Mouse (Mus musculus) cerebellum, adult 9-11 months (tissue): ENCODE measurements around the gene Fut2.
A peak's percentile ranks its signal among the peaks of the same experiment; 100 is the strongest.

Source experiments
- DNase-seq: peaks from one replicate; pipeline ENCODE4 v3.0.0; 2022

The Fut2 gene

GRCm38 (mm10) chr7:45702316-45702715 is 36.1 kb upstream of the Fut2 start:
- DNase-seq: peak; percentile 73

DNA sequence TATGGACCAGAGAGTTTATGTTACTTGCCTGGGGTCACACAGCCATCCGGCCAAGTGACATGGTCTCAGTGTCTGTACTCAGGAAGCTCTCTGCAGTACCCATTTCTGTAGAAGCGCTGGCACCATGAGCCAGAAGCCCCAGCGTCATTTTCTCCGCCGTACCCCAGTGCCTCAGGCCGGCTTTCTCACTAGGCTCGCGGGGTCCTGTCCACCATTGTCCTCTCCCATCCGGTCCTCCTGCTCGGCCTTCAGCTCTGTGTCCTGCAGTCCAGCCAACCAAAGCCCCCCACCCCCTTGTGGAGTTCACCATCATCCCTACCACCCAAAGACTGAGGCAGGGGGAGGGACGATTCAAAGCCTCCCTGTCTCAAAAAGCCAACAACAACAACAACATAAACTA is 35.4 kb upstream of the Fut2 start:
- DNase-seq: peak; percentile 74

DNA sequence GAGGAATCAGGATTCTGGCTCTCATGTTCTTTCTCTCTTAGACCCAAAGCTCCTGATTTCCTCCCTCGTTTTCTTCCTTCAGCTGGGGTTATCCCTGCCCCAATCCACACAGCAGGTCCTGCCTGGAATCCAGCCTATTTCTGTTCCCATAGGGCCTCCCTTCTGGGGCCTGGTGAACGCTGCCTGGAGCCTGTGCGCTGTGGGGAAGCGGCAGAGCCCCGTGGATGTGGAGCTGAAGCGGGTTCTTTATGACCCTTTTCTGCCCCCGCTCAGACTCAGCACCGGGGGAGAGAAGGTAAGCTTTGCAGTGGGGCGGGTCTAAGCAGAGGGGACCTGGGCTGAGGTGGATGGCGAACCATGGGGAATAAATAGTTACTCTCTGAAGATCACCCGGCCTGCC is 34.9 kb upstream of the Fut2 start:
- peak; percentile 78 for DNase-seq

DNA sequence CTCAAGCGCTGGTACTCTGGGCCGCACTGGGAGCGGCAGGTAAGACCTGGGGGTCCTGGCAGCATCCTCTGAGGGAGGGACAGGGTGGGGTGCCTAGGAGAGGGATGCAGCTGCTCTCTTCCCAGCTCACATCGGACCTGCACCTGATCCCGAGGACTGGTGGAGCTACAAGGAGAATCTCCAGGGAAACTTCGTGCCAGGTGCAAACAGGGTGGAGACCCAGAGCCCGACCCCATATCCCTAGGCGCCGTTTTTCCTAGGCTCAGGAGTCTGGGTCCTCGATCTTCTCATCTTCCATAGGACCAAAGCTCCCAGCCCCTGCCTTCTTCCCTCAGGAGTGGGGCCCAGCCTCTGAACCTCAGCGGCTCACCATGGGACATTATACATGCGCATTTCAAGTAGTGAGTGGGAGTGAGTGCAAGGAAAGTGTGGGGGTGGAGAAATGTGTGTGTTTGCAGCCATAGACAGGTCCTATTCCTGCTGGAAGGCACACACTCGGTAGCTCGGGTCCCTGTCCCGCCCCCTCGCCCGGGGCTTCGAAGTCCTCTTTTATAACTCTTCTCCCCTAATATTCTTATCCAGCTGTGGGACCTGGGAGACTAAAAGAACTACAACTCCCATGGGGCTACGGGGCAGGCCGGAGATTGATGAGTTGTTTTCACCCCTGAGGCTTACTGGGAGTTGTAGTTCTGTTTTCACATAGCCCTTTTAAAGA is 34.3 kb upstream of the Fut2 start:
- peak; percentile 89 for DNase-seq

DNA sequence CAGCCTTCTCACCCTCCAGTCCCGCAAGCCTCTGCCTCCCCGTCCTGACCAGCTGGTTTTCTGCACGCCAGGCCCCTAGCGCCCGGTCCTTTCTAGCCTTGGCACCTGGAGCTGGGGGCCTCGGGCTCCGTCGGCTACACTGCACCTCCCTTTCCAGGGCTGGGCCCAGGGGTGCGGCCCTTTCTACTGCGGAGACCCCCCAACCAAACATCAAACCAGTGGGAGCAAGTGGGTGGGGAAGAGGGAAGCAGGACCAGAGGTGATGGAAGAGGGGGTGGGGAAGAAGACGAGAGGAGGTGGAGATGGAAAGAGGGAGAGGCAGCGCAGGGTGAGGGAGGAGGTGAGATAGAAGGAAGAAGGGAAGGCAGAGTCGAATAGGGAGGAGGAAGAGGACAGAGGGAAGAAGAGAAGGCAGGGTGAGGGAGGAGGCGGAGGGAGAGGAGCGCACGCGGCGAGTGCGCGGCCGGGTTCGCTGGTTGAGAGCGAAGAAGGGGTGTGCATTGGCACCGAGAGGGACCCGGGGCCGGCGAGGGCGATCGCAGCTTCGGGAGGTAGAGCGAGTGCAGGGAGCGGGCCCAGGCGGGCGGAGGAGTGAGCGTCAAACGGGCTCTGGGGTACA is 33.4 kb upstream of the Fut2 start, which contains the start of gene Car11:
TSS of gene Car11 (plus strand) at position 321 of the 619 bp plus-strand sequence.
- DNase-seq: peak; percentile 77

DNA sequence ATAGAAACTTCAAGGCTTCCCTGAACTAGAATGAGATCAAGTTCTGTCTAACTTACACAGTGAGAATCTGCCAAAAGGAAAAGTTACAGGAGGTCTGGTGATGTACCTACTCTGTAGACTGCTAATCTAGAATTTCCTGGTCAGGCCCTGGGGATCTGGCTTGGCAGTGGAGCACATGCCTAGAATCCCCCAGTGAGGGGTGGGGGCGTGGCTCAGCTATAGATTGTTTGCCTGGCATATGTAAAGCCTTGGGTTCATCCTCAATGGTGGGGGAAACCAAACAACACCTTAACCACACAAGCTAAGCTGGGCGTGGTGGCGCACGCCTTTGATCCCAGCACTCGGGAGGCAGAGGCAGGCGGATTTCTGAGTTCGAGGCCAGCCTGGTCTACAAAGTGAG is 31.7 kb upstream of the Fut2 start:
- DNase-seq: peak; percentile 59

DNA sequence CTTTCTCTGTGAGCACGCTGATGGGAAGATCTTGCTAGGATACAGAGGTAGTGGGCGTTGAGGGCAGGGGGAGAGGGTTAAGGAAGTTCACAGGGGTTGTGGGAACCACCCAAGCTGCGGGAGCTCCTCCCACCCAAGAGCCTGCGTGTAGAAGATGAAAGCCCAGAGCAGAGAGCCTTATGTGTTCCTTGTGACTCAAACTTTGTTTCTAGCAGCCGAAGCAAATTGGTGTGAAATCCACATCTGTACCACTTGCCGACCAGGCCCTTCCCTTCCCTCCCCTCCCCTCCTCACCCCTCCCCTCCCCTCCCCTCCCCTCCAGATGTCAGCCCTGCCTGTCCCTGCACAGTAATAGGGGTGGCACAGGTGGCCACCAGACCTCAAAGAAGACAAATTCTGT is 28.9 kb upstream of the Fut2 start:
- DNase-seq: no peak

DNA sequence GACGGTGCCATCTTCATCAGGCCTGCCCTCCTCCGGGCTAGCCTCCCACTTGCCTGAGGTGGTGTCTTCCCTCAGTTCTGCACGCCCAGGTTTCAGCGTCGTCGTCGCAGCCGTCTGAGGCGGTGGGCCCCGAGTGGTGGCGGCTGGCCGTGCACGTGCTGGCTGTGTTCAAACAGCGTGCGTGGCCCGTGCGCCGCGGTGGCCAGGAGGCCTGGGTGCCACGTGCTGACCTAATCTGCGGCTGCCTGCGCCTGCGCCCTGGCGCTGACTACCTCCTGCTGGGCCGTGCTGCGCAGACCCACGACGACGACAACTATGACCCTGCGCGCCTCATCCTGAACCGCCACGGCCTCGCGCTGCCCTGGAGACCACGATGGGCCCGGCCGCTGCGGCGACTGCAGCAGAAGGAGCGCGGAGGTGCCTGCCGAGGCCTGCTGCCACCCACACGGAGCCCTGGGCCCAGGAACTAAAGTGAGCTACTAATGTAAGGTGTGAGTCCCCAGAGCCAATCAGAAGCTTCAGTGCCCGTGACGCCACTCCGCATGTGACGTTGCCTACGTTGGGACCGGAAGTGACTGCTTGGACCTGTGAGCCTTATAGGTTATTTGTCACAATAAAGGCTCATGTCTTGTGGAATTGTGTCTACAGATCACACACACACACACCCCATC is 27.9 kb upstream of the Fut2 start, which contains the start of gene Sec1:
TSS of gene Sec1 (minus strand) at position 482 of the 671 bp plus-strand sequence.
- no peak for DNase-seq

GRCm38 (mm10) chr7:45692364-45692763 is 26.2 kb upstream of the Fut2 start:
- DNase-seq: no peak

GRCm38 (mm10) chr7:45689800-45690199 is 23.6 kb upstream of the Fut2 start:
- no peak for DNase-seq

DNA sequence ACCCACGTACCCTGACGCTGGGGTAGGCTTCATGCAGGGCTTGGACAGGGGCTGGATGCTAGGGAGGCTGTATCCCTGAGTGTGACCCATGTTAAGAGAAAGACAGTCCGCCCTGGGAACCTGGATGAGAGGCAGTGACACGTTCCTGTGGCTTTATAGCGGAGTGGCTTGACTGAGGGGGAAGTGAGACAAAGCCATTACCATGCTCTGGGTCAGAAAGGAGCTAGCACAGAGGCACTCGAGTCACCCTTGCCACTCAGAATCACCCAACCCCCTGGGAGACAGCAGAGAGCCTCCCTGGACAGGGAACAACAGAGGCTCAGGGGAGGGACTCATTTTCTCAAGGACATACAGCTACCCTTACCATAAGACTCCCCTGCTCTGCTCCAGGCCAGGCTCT is 22.9 kb upstream of the Fut2 start:
- DNase-seq: no peak

DNA sequence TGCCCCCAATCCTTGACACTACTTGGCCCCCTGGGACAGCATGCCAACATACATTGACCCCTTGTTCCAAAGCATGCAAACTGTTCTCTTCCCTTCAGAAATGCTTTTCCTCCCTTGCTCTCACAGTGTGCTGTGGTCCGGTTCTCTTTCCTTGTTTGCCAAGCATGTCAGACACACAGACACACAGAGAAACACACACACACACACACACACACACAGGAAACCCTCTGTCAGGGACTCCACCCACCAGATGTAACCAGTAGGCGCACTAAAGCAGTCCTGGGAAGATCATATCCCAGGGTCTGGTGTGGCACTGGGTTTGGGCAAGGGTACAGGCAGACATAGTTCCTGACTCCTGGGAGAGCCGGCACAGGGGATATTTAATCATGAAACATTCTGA is 20.6 kb upstream of the Fut2 start:
- no peak for DNase-seq

DNA sequence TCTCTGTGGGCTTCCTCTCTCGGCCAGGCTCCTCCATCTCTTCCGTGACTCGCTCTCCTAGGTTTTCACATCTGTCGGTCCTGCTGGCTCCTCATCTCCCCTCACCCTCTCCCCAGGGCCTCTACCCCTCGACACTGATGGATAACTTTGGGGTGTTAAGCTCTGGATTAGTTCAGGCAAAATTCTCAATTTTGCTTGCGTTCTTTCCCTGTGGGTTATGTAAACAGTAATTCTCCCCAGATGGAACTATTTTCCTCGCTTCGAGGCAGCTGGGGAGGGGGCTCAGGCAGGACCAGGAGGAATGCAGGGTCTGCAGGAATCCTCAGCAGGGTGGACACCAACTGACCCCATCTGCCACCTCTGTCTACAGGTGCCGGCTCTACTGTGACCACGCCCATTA is 19.6 kb upstream of the Fut2 start:
- DNase-seq: no peak

GRCm38 (mm10) chr7:45683396-45684050 is 17.3 kb upstream of the Fut2 start, which contains the start of gene Ntn5:
TSS of gene Ntn5 (plus strand) at chr7:45684022.
- DNase-seq: no peak

- peak; percentile 88 for DNase-seq
These were observed 16.2 kb upstream of the Fut2 start for GRCm38 (mm10) chr7:45682144-45683126.

DNA sequence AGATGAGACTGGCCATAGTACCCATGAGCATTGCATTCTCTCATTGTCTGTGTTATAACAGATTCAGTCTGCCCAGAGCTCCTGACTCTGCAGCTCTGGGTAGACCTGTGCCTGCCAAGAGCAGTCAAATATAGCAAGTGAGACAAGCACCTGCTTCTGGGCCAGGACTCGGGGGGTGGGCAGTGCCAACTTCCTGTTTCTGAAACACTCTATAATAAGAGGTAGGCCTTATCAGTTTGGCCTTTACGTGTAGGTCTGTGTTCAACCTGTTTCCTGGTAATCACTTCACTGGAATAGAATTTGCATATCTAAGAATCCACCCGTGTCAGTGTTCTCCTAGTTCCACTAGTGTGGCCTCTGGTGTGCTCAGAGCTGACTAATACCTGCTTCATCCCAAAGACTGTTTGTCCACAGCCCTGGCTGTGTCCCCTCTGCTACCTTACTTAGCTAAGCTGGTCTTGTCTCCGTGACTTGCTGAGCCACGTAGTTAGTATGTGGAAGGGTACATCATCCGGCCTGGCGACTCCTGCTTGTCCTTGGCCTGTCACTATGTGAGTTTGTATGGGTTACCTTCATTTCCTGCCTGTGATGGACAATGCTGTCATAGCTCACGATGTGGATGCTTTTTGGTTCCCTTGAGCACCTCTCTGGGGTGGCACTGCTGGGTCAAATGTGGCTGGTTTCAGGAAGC is 15.0 kb upstream of the Fut2 start:
- peak; percentile 69 for DNase-seq

- DNase-seq: no peak
These were observed 13.9 kb upstream of the Fut2 start for GRCm38 (mm10) chr7:45679966-45680621.

DNA sequence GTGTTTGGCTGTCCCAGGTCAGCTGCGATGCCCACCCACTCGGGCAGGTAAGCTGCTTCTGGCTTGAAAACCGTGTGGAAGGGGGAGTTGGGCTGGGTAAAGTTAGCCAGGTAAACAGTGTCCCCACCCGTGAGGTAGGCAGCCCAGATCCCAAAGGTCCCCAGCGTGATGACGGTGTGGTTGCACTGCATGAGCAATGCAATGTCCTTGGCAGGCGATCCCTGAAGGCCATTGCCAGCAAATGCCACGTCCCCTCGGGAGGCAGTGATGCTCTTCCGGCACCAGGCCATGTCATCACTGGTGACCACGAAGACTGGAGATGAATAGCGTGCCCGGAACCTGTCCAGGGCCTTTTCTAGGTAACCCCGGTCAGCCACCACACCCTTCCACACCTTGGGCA is 12.3 kb upstream of the Fut2 start:
- DNase-seq: no peak

DNA sequence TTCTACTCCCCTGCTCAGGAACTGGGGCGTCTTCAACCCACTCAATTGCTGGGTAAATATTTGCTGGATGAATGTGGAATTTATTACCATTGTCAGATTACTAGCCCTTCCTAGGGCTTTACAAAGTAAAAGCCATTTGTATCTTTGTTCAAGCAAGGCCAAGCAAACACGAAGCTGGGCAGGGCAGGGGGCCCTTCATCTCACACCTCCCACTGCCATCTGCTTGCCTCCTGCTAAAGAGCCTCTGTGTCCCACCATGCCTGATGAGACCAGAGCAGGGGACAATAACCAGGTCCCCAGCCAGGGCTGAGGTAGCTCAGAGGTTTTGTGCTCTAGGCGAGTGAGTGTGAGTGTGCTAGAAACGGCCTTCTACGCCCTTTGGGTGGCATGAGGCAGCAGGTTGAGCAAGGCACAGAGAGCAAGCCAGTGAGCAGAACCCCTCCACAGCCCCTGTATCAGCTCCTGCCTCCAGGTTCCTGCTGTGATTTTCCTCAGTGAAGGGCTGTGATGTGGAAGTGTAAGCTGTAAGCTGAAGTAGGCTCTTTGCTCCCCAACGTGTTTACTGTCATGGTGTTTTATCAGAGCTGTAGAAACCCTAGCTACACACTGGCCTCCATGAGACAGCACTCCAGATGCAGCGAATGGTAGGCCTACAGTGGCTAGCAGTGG is 11.6 kb upstream of the Fut2 start:
- DNase-seq: no peak

DNA sequence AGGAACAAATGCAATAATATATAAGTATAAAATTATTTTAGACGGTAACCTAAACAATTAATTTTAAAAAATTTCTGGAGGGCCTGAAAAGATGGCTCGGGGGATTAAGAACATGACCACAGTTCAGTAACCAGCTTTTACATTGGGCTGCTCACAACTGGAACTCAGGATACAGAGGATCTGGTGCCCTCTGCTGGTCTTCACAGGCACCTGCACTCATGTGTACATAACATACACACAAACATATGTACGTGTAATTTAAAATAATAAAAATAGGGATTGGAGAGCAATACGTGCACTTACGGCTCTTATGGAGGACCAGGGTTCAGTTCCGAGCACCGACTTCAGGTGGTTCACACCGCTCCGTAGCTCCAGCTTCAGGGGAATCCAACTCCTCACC is 2.7 kb upstream of the Fut2 start:
- no peak for DNase-seq
